Mouse (Mus musculus) midbrain, embryonic 16.5 days (tissue): Measurements from ENCODE around the gene Cyp2a12. TPM values are rescaled to one million over a fixed set of nuclear protein-coding genes. Genes with fewer than 3 reads are reported as not detected.

Experiments used
- ATAC-seq: fragments of 200-750 bp; cut with Nextera tagmentation; 2 replicates; pipeline ENCODE4 v1.8.0; 2017; ENCODE audit warnings: moderate TSS enrichment
- H3K27ac ChIP-seq: fragments of 300-500 bp; sonication (generic); 2 replicates; pipeline ENCODE4 v1.5.1; 2014; ENCODE audit warnings: mild to moderate bottlenecking, low read length, mixed read lengths
- H3K27me3 ChIP-seq: fragments of 300-500 bp; sonication (generic); 2 replicates; pipeline ENCODE4 v1.6.1; 2014; ENCODE audit warnings: low read depth, low read length, mixed read lengths; ENCODE audit not compliant: control insufficient read depth, insufficient read depth
- H3K36me3 ChIP-seq: fragments of 300-500 bp; sonication (generic); 2 replicates; pipeline ENCODE4 v1.6.1; 2014; ENCODE audit warnings: mild to moderate bottlenecking, low read length, moderate library complexity, mixed read lengths; ENCODE audit not compliant: control insufficient read depth, insufficient read depth
- H3K4me1 ChIP-seq: fragments of 300-500 bp; sonication (generic); 2 replicates; pipeline ENCODE4 v1.6.1; 2014; ENCODE audit warnings: mild to moderate bottlenecking, low read length, mixed read lengths; ENCODE audit not compliant: control insufficient read depth, insufficient read depth
- H3K4me2 ChIP-seq: fragments of 300-500 bp; sonication (generic); 2 replicates; pipeline ENCODE4 v1.6.1; 2014; ENCODE audit warnings: mild to moderate bottlenecking, low read length, mixed read lengths
- H3K4me3 ChIP-seq: fragments of 300-500 bp; sonication (generic); 2 replicates; pipeline ENCODE4 v1.5.1; 2014; ENCODE audit warnings: low read depth, mild to moderate bottlenecking, low read length, moderate library complexity, mixed read lengths
- H3K9ac ChIP-seq: fragments of 300-500 bp; sonication (generic); 2 replicates; pipeline ENCODE4 v1.6.1; 2014; ENCODE audit warnings: low read depth, low read length, mixed read lengths
- H3K9me3 ChIP-seq: fragments of 300-500 bp; sonication (generic); replicated peaks from 2 replicates; pipeline ENCODE4 v1.6.1; 2014; ENCODE audit warnings: mild to moderate bottlenecking, low read length, mixed read lengths; ENCODE audit not compliant: control insufficient read depth, poor library complexity, severe bottlenecking
- WGBS: fragments of 180-500 bp; shearing (Covaris S2); extraction: QIAGEN DNeasy Blood & Tissue Kit; methylation state at CpG from one replicate; pipeline ENCODE4 v1.1.7; 2014; 5-methylcytosine and 5-hydroxymethylcytosine counted together
- polyA plus RNA-seq: library from polyadenylated mRNA; unstranded; fragments of >200 nt; fragmentation: Nextera tagmentation; extraction: Ambion mirVana; gene quantifications from 2 replicates; pipeline ENCODE4 v1.2.1, GENCODE M21; 2015

The Cyp2a12 gene
- polyA plus RNA-seq, 1 experiment from 2014 or later: not detected

DNA sequence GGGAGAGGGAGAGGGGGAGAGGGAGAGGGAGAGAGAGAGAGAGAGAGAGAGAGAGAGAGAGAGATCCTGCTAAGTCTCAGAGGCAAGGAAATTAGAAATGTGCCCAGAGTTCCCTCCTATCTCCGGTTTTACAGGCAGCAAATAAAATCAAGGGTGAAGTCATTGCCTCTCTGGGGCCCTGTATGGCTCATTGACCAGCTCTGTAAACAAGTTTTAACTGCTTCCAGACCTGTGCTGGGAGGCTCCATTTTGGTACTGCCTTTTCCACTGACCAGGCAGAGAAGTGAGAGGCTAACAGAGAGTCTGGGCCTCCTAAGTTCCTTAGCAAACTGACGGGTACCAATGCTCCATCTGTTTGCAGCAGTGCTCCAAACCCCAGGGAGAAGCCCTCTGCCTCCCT is 52.7 kb downstream of the Cyp2a12 start:
- no peak overlapping the region for H3K9ac ChIP-seq
- no peak overlapping the region for H3K4me2 ChIP-seq
- WGBS: 74% methylated on average over 2 of the region's 2 CpGs
- no peaks in the 10 kb centered on the region for H3K27me3 ChIP-seq
- no peaks in the 10 kb centered on the region for H3K4me1 ChIP-seq
- H3K9me3 ChIP-seq: no peaks in the 10 kb centered on the region
- H3K27ac ChIP-seq: no peak overlapping the region
- ATAC-seq: no peak
- no peak overlapping the region for H3K4me3 ChIP-seq
- H3K36me3 ChIP-seq: no peaks in the 10 kb centered on the region

Other genes with a start within 250 kb of the Cyp2a12 start
- gene Cyp2g1, start 220.2 kb upstream of the Cyp2a12 start, polyA plus RNA-seq: not detected in 2 replicates
- 0.88 and 1.0 TPM in 2 replicates for gene Cyp2a5, start 193.8 kb upstream of the Cyp2a12 start, polyA plus RNA-seq
- not detected in 2 replicates for gene Cyp2a22, start 89.7 kb upstream of the Cyp2a12 start, polyA plus RNA-seq
- 0.15 TPM in 1 of 2 replicates, not detected in the other for gene Cyp2f2, start 90.8 kb downstream of the Cyp2a12 start, polyA plus RNA-seq
- gene Cyp2t4, start 124.6 kb downstream of the Cyp2a12 start, polyA plus RNA-seq: 0.21 and 0.25 TPM in 2 replicates
- 91.5 and 95.7 TPM in 2 replicates for gene Egln2, start 137.7 kb downstream of the Cyp2a12 start, polyA plus RNA-seq
- gene Rab4b, start 149.8 kb downstream of the Cyp2a12 start, polyA plus RNA-seq: 104 and 106 TPM in 2 replicates
- 0.54 and 0.72 TPM in 2 replicates for gene Gm21983, start 152.0 kb downstream of the Cyp2a12 start, polyA plus RNA-seq
- gene Mia, start 152.1 kb downstream of the Cyp2a12 start, polyA plus RNA-seq: 18.2 and 18.8 TPM in 2 replicates
- gene BC024978, start 166.7 kb downstream of the Cyp2a12 start, polyA plus RNA-seq: 3.1 and 4.1 TPM in 2 replicates
- 192 and 197 TPM in 2 replicates for gene Snrpa, start 167.2 kb downstream of the Cyp2a12 start, polyA plus RNA-seq
- 6.0 and 7.0 TPM in 2 replicates for gene Itpkc, start 199.6 kb downstream of the Cyp2a12 start, polyA plus RNA-seq
- gene Coq8b, start 203.9 kb downstream of the Cyp2a12 start, polyA plus RNA-seq: 21.1 and 23.7 TPM in 2 replicates
- 51.2 and 53.6 TPM in 2 replicates for gene Numbl, start 229.4 kb downstream of the Cyp2a12 start, polyA plus RNA-seq